Mouse (Mus musculus) liver, embryonic 14.5 days (tissue): Measurements from ENCODE around the gene Maml1. TPM values are rescaled to one million over a fixed set of nuclear protein-coding genes. Genes with fewer than 3 reads are reported as not detected.

Experiments used
- ATAC-seq: fragments of 200-750 bp; cut with Nextera tagmentation; 2 replicates; pipeline ENCODE4 v1.8.0; 2017; ENCODE audit warnings: moderate number of reproducible peaks, mild to moderate bottlenecking, moderate library complexity; ENCODE audit not compliant: insufficient read depth
- DNase-seq, 3 experiments: peaks; one replicate each; pipeline ENCODE4 v3.0.0-alpha.2; 2012 to 2013; ENCODE audit warnings: low read depth in 3 of 3, low spot score in 3 of 3
- H3K27ac ChIP-seq: fragments of 300-500 bp; sonication (generic); 2 replicates; pipeline ENCODE4 v1.5.1; 2014; ENCODE audit warnings: moderate library complexity, mild to moderate bottlenecking, control low read depth, inconsistent platforms
- H3K27me3 ChIP-seq: fragments of 300-500 bp; sonication (generic); 2 replicates; pipeline ENCODE4 v1.6.1; 2014; ENCODE audit warnings: mild to moderate bottlenecking, low read length, moderate library complexity; ENCODE audit not compliant: control insufficient read depth, insufficient read depth
- H3K36me3 ChIP-seq: fragments of 300-500 bp; sonication (generic); replicated peaks from 2 replicates; pipeline ENCODE4 v1.6.1; 2014; ENCODE audit warnings: low read depth; ENCODE audit not compliant: control insufficient read depth, insufficient read depth
- H3K4me1 ChIP-seq, 2 experiments: fragments of 200-500 bp in 1 of 2; fragments of 300-500 bp in 1 of 2; sonication (generic) in 1 of 2; replicated peaks; 2 replicates each; pipeline ENCODE4 v1.6.1; 2012 to 2014; ENCODE audit warnings: antibody characterized with exemption in 1 of 2, inconsistent platforms in 1 of 2, low read length in 1 of 2; ENCODE audit not compliant: control insufficient read depth in 2 of 2, insufficient read depth in 2 of 2
- H3K4me2 ChIP-seq: fragments of 300-500 bp; sonication (generic); 2 replicates; pipeline ENCODE4 v1.6.1; 2014; ENCODE audit warnings: low read depth, mild to moderate bottlenecking, control low read depth, moderate library complexity
- H3K4me3 ChIP-seq, 2 experiments: fragments of 200-500 bp in 1 of 2; fragments of 300-500 bp in 1 of 2; sonication (generic) in 1 of 2; 2 replicates each; pipeline ENCODE4 v1.5.1; 2012 to 2014; ENCODE audit warnings: low read depth in 2 of 2, low read length in 2 of 2, mild to moderate bottlenecking in 2 of 2, control low read depth in 1 of 2, inconsistent platforms in 1 of 2, moderate library complexity in 1 of 2; ENCODE audit not compliant: insufficient read depth in 1 of 2
- H3K9ac ChIP-seq: fragments of 300-500 bp; sonication (generic); replicated peaks from 2 replicates; pipeline ENCODE4 v1.6.1; 2014; ENCODE audit warnings: mild to moderate bottlenecking, control low read depth, moderate library complexity
- H3K9me3 ChIP-seq: fragments of 300-500 bp; sonication (generic); 2 replicates; pipeline ENCODE4 v1.6.1; 2016; ENCODE audit warnings: low read length, mixed read lengths; ENCODE audit not compliant: control insufficient read depth
- CTCF ChIP-seq: IDR thresholded peaks from 2 replicates; pipeline ENCODE4 v1.5.1; 2016; ENCODE audit warnings: antibody characterized with exemption, low read depth, control low read depth
- EP300 ChIP-seq: IDR thresholded peaks from 2 replicates; pipeline ENCODE4 v1.6.1; 2016; ENCODE audit warnings: antibody characterized with exemption, low read depth
- WGBS: fragments of 180-500 bp; shearing (Covaris S2); extraction: QIAGEN DNeasy Blood & Tissue Kit; methylation state at CpG from one replicate; pipeline ENCODE4 v1.1.7; 2014; ENCODE audit not compliant: insufficient replicate concordance; 5-methylcytosine and 5-hydroxymethylcytosine counted together
- polyA plus RNA-seq, 2 experiments: library from polyadenylated mRNA; depleted of rRNA in 1 of 2; stranded (reverse) in 1 of 2; unstranded in 1 of 2; fragments of >200 nt; fragmentation: Nextera tagmentation in 1 of 2; extraction: Ambion mirVana in 1 of 2; gene quantifications; 2 replicates each; pipeline versions ENCODE4 v1.2.1 to v1.2.3; 2012 to 2014

The Maml1 gene
- polyA plus RNA-seq, 2 experiments: 1.9 to 3.4 TPM

DNA sequence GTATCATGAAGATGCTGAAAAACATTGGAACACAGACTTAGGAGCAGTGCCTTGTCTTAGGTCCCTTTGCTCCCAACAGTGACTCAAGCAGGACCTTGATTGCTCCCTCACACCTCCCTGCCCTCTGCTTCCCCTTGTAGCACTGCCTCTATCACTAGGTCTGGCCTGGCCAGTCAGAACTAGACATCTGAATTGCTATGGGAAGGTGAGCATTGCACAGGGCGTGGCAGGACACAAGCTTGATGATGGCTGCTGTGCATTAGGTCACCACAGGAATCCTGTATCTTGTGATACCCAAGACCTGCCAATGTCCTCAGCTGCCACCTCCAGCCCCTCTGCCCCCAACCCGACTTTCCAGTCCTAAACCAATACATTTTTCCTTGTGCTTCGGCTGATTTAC lies 25.1 kb downstream of the Maml1 start:
- Histone ChIP-seq H3K36me3 (peaks cover 25% of the 10 kb centered on the region), H3K9me3 (no peaks in the 10 kb centered on the region), H3K4me3 (no peak overlapping the region), H3K27me3 (no peaks in the 10 kb centered on the region), H3K27ac (no peak overlapping the region), H3K4me1 (no peaks in the 10 kb centered on the region), H3K9ac (no peak overlapping the region), H3K4me2 (no peak overlapping the region)
- WGBS: 72% methylated on average over 3 of the region's 3 CpGs
- TF ChIP-seq CTCF (no peak), EP300 (no peak)
- no peak for ATAC-seq
- no peak for DNase-seq

DNA sequence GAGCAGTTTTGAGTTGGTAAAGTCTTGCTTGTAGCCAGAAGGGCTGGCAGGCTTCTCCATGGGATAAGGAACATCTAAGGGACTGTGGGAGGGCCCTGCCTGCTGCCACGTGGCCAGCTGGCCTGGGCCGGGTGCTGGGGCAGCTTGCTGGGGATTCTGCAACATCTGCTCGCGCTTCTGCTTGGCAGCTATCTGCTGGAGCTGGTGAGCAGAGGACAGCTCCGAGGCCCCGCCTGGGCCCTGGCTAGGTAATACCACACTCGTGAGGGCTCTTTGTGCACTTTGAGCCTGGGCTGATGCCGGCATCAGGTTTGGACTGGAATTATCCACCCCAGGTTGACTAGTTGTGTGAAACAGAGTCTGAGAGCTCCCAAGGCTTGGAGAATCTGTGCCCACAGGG lies 26.2 kb downstream of the Maml1 start:
- ATAC-seq (no peak), DNase-seq (no peak)
- no peaks in the 10 kb centered on the region for H3K4me1 ChIP-seq
- H3K9me3 ChIP-seq: no peaks in the 10 kb centered on the region
- H3K36me3 ChIP-seq: peaks cover 34% of the 10 kb centered on the region
- WGBS: 83% methylated on average over 8 of the region's 8 CpGs
- H3K27ac ChIP-seq: no peak overlapping the region
- H3K4me2 ChIP-seq: no peak overlapping the region
- TF ChIP-seq EP300 (no peak), CTCF (no peak)
- no peak overlapping the region for H3K9ac ChIP-seq
- no peak overlapping the region for H3K4me3 ChIP-seq
- no peaks in the 10 kb centered on the region for H3K27me3 ChIP-seq

GRCm38 (mm10) chr11:50263198-50263597 lies 28.9 kb downstream of the Maml1 start:
- H3K27me3 ChIP-seq: no peaks in the 10 kb centered on the region
- 73% methylated on average over 3 of the region's 3 CpGs for WGBS
- H3K9ac ChIP-seq: no peak overlapping the region
- H3K9me3 ChIP-seq: no peaks in the 10 kb centered on the region
- peaks cover 38% of the 10 kb centered on the region for H3K36me3 ChIP-seq
- ATAC-seq: no peak
- H3K4me3 ChIP-seq: no peak overlapping the region
- no peaks in the 10 kb centered on the region for H3K4me1 ChIP-seq
- H3K27ac ChIP-seq: no peak overlapping the region
- H3K4me2 ChIP-seq: no peak overlapping the region
- no peak for DNase-seq
- TF ChIP-seq CTCF (no peak), EP300 (no peak)

DNA sequence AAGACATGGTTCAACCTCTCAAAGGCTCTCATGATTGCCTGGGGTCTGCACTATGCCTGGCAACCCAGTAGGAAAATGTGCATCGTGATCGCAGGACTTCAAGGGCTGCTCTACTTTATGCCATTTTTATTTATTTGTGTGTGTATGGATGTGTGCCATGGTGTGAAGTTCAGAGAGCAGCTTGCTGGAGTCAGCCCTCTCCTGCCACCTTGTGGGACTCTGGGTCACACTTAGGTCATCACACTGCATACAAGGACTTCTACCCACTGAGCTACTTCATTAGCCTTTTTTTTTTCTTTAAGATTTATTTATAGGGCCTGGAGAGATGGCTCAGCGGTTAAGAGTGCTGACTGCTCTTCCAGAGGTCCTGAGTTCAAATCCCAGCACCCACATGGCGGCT lies 30.1 kb downstream of the Maml1 start:
- TF ChIP-seq CTCF (peak; percentile 59), EP300 (no peak)

GRCm38 (mm10) chr11:50258310-50258709 lies 33.8 kb downstream of the Maml1 start:
- no peak overlapping the region for H3K4me2 ChIP-seq
- 77% methylated on average over 7 of the region's 7 CpGs for WGBS
- no peak overlapping the region for H3K9ac ChIP-seq
- no peaks in the 10 kb centered on the region for H3K9me3 ChIP-seq
- H3K27me3 ChIP-seq: no peaks in the 10 kb centered on the region
- no peaks in the 10 kb centered on the region for H3K4me1 ChIP-seq
- H3K4me3 ChIP-seq: no peak overlapping the region
- TF ChIP-seq CTCF (no peak), EP300 (no peak)
- ATAC-seq (no peak), DNase-seq (no peak)
- H3K36me3 ChIP-seq: peaks cover 33% of the 10 kb centered on the region
- H3K27ac ChIP-seq: no peak overlapping the region

More for the DNA sequence above, 30.1 kb downstream of the Maml1 start:
- ATAC-seq (no peak), DNase-seq (no peak)
- H3K27ac ChIP-seq: no peak overlapping the region
- no peak overlapping the region for H3K4me3 ChIP-seq
- H3K27me3 ChIP-seq: no peaks in the 10 kb centered on the region
- no peak overlapping the region for H3K4me2 ChIP-seq
- H3K4me1 ChIP-seq: no peaks in the 10 kb centered on the region
- no peaks in the 10 kb centered on the region for H3K9me3 ChIP-seq
- H3K9ac ChIP-seq: no peak overlapping the region
- peaks cover 43% of the 10 kb centered on the region for H3K36me3 ChIP-seq
- 77% methylated on average over 4 of the region's 4 CpGs for WGBS
